Mouse (Mus musculus) heart, embryonic 11.5 days (tissue): ENCODE measurements around the gene Sucla2. TPM values are rescaled to one million over a fixed set of nuclear protein-coding genes. Genes with fewer than 3 reads are reported as not detected.

Source experiments
- polyA plus RNA-seq: library from polyadenylated mRNA; unstranded; fragments of >200 nt; fragmentation: Nextera tagmentation; extraction: Ambion mirVana; gene quantifications from 2 replicates; pipeline ENCODE4 v1.2.1, GENCODE M21; 2014

Gene Sucla2
- polyA plus RNA-seq, 1 experiment from 2014 or later = 180 TPM

Other genes starting within 250 kb of the Sucla2 start
- gene Rb1, start 199.5 kb upstream of the Sucla2 start, polyA plus RNA-seq = 15.6 and 18.1 TPM in 2 replicates
- 513 and 567 TPM in 2 replicates for gene Itm2b, start 140.0 kb upstream of the Sucla2 start, polyA plus RNA-seq
- gene Med4, start 15.3 kb upstream of the Sucla2 start, polyA plus RNA-seq = 60.8 and 63.8 TPM in 2 replicates
- 4.2 and 5.6 TPM in 2 replicates for gene Nudt15, start 22.9 kb downstream of the Sucla2 start, polyA plus RNA-seq
- not detected in 2 replicates for gene Gm21750, start 135.9 kb downstream of the Sucla2 start, polyA plus RNA-seq